Mouse (Mus musculus): ENCODE measurements around the gene Cx3cr1.

DNA sequence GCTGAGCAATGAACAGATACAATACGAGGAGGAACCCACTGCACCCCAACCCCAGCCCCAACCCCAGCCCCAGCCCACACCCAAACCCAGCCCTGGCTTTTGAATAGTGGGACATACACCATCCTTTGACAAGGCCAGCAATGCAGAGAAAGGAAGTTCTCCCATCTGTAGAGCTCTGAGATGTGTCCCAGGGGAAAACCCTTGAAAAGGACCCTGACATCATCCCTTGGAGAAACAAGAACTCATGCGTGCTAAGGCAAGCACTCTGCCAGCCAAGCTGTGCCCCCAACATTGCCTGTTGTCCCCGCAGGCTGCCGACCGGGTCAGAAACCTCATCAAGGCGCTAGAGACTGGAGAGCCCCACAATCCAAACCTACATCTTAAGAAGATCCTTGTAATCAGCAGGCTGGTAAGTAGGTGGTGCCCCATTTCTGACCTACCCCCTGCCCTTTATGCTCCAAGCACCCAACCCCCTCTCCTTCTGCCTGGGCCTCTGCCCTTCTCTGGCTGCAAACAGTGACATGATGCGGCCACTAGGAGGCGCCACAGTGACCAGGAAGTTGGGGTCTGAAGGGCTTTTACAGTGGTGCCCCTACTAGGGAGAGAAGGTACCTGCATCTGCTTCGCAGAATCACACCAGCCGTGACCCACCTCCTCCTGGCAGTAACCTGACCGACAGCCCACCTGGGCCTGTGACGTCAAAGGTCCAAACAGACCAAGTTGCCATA is 124.3 kb downstream of the Cx3cr1 start:
- TF ChIP-seq CTCF (conservative IDR thresholded peaks at IDR 0.05; ENCODE audit: low read length), result peak; percentile 93
- no peak for TF ChIP-seq POU5F1 (IDR thresholded peaks at IDR 0.05; ENCODE audit: borderline replicate concordance, low read length)
